Mouse (Mus musculus): Measurements from ENCODE around the gene Prdm10.

GRCm38 (mm10) chr9:31254697-31255004, 25.7 kb upstream of the Prdm10 start:
- TF ChIP-seq TCF3 (IDR thresholded peaks at IDR 0.05; ENCODE audit: insufficient read length, low read depth) (no peak), POLR2AphosphoS2 (IDR thresholded peaks at IDR 0.05; ENCODE audit: insufficient read length, low read depth) (no peak), E2F4 (IDR thresholded peaks at IDR 0.05; ENCODE audit: insufficient read depth) (no peak), POLR2A (IDR thresholded peaks at IDR 0.05; ENCODE audit: insufficient read length, low read depth) (no peak), TCF12 (IDR thresholded peaks at IDR 0.05; ENCODE audit: insufficient read depth, poor library complexity, severe bottlenecking) (no peak)

All from myocyte (in vitro differentiated cells).